Mouse (Mus musculus) neural tube, embryonic 11.5 days (tissue): ENCODE data around the gene Slc35f1. TPM values are rescaled to one million over a fixed set of nuclear protein-coding genes. Genes with fewer than 3 reads are reported as not detected.

Experiments used
- ATAC-seq: fragments of 200-750 bp; cut with Nextera tagmentation; 2 replicates; pipeline ENCODE4 v1.8.0; 2017; ENCODE audit warnings: moderate number of reproducible peaks, mild to moderate bottlenecking, moderate TSS enrichment, moderate library complexity; ENCODE audit not compliant: insufficient read depth, low FRiP score, low TSS enrichment
- DNase-seq: peaks from one replicate; pipeline ENCODE4 v3.0.0-alpha.2; 2015; ENCODE audit warnings: low spot score
- H3K27ac ChIP-seq: fragments of 300-500 bp; sonication (generic); 2 replicates; pipeline ENCODE4 v1.5.1; 2014; ENCODE audit warnings: low read depth, mild to moderate bottlenecking, low read length
- H3K27me3 ChIP-seq: fragments of 300-500 bp; sonication (generic); 2 replicates; pipeline ENCODE4 v1.6.1; 2014; ENCODE audit warnings: mild to moderate bottlenecking, low read length, mixed read lengths; ENCODE audit not compliant: control insufficient read depth, insufficient read depth
- H3K36me3 ChIP-seq: fragments of 300-500 bp; sonication (generic); 2 replicates; pipeline ENCODE4 v1.6.1; 2014; ENCODE audit warnings: mild to moderate bottlenecking, low read length, moderate library complexity, mixed read lengths; ENCODE audit not compliant: control insufficient read depth, insufficient read depth
- H3K4me1 ChIP-seq: fragments of 300-500 bp; sonication (generic); 2 replicates; pipeline ENCODE4 v1.6.1; 2014; ENCODE audit warnings: low read length, mixed read lengths; ENCODE audit not compliant: control insufficient read depth, insufficient read depth
- H3K4me2 ChIP-seq: fragments of 300-500 bp; sonication (generic); 2 replicates; pipeline ENCODE4 v1.6.1; 2014; ENCODE audit warnings: low read depth, mild to moderate bottlenecking, moderate library complexity
- H3K4me3 ChIP-seq: fragments of 300-500 bp; sonication (generic); 2 replicates; pipeline ENCODE4 v1.5.1; 2014; ENCODE audit warnings: low read depth, low read length
- H3K9ac ChIP-seq: fragments of 300-500 bp; sonication (generic); 2 replicates; pipeline ENCODE4 v1.6.1; 2014; ENCODE audit warnings: mild to moderate bottlenecking, low read length
- H3K9me3 ChIP-seq: fragments of 300-500 bp; sonication (generic); 2 replicates; pipeline ENCODE4 v1.6.1; 2016; ENCODE audit warnings: low read length; ENCODE audit not compliant: control insufficient read depth
- WGBS: fragments of 180-500 bp; shearing (Covaris S2); extraction: QIAGEN DNeasy Blood & Tissue Kit; methylation state at CpG from one replicate; pipeline ENCODE4 v1.1.7; 2014; 5-methylcytosine and 5-hydroxymethylcytosine counted together
- polyA plus RNA-seq: library from polyadenylated mRNA; unstranded; fragments of >200 nt; fragmentation: Nextera tagmentation; extraction: Ambion mirVana; gene quantifications from 2 replicates; pipeline ENCODE4 v1.2.1, GENCODE M21; 2014

Gene Slc35f1
- polyA plus RNA-seq, 1 experiment from 2014 or later, result 17.1 TPM

GRCm38 (mm10) chr10:52819661-52820060, 129.3 kb downstream of the Slc35f1 start:
- Histone ChIP-seq H3K9ac (no peak overlapping the region), H3K4me2 (no peak overlapping the region), H3K4me3 (no peak overlapping the region), H3K36me3 (no peaks in the 10 kb centered on the region), H3K9me3 (no peaks in the 10 kb centered on the region), H3K4me1 (no peaks in the 10 kb centered on the region), H3K27ac (no peak overlapping the region), H3K27me3 (no peaks in the 10 kb centered on the region)
- DNase-seq, result no peak
- 98% methylated on average over 1 of the region's 1 CpGs for WGBS
- ATAC-seq, result no peak

- WGBS, result 95% methylated on average over 2 of the region's 2 CpGs
- DNase-seq, result no peak
- Histone ChIP-seq H3K4me2 (no peak overlapping the region), H3K36me3 (no peaks in the 10 kb centered on the region), H3K27me3 (no peaks in the 10 kb centered on the region), H3K27ac (no peak overlapping the region), H3K4me1 (no peaks in the 10 kb centered on the region), H3K4me3 (no peak overlapping the region), H3K9ac (no peak overlapping the region), H3K9me3 (no peaks in the 10 kb centered on the region)
- no peak for ATAC-seq
Observed at GRCm38 (mm10) chr10:52822909-52823308, 132.6 kb downstream of the Slc35f1 start.

- 87% methylated on average over 4 of the region's 4 CpGs for WGBS
- no peaks in the 10 kb centered on the region for H3K4me1 ChIP-seq
Observed at GRCm38 (mm10) chr10:52825746-52826145, 135.4 kb downstream of the Slc35f1 start.

GRCm38 (mm10) chr10:52840819-52841218, 150.5 kb downstream of the Slc35f1 start:
- WGBS, result 44% methylated on average over 2 of the region's 2 CpGs
- ATAC-seq, result no peak

More at GRCm38 (mm10) chr10:52825746-52826145, 135.4 kb downstream of the Slc35f1 start:
- Histone ChIP-seq H3K4me3 (no peak overlapping the region), H3K9ac (no peak overlapping the region), H3K4me2 (no peak overlapping the region), H3K9me3 (no peaks in the 10 kb centered on the region), H3K36me3 (no peaks in the 10 kb centered on the region), H3K27me3 (no peaks in the 10 kb centered on the region), H3K27ac (no peak overlapping the region)
- DNase-seq (no peak), ATAC-seq (no peak)

GRCm38 (mm10) chr10:52851994-52852393, 161.7 kb downstream of the Slc35f1 start:
- Histone ChIP-seq H3K9ac (no peak overlapping the region), H3K27me3 (no peaks in the 10 kb centered on the region), H3K9me3 (no peaks in the 10 kb centered on the region), H3K27ac (no peak overlapping the region), H3K4me2 (no peak overlapping the region), H3K4me1 (no peaks in the 10 kb centered on the region), H3K36me3 (no peaks in the 10 kb centered on the region), H3K4me3 (no peak overlapping the region)
- ATAC-seq (no peak), DNase-seq (no peak)

More at GRCm38 (mm10) chr10:52840819-52841218, 150.5 kb downstream of the Slc35f1 start:
- Histone ChIP-seq H3K4me3 (no peak overlapping the region), H3K4me1 (no peaks in the 10 kb centered on the region), H3K9ac (no peak overlapping the region), H3K27ac (no peak overlapping the region), H3K9me3 (no peaks in the 10 kb centered on the region), H3K36me3 (no peaks in the 10 kb centered on the region), H3K27me3 (no peaks in the 10 kb centered on the region), H3K4me2 (no peak overlapping the region)
- no peak for DNase-seq

- H3K27me3 ChIP-seq, result no peaks in the 10 kb centered on the region
- DNase-seq (no peak), ATAC-seq (no peak)
- H3K9me3 ChIP-seq, result no peaks in the 10 kb centered on the region
- H3K4me3 ChIP-seq, result no peak overlapping the region
- H3K36me3 ChIP-seq, result no peaks in the 10 kb centered on the region
- no peak overlapping the region for H3K9ac ChIP-seq
- no peak overlapping the region for H3K27ac ChIP-seq
- 62% methylated on average over 2 of the region's 2 CpGs for WGBS
- no peak overlapping the region for H3K4me2 ChIP-seq
- H3K4me1 ChIP-seq, result no peaks in the 10 kb centered on the region
Observed at GRCm38 (mm10) chr10:52860851-52861250, 170.5 kb downstream of the Slc35f1 start.

GRCm38 (mm10) chr10:52864936-52865335, 174.6 kb downstream of the Slc35f1 start:
- Histone ChIP-seq H3K4me3 (no peak overlapping the region), H3K4me2 (no peak overlapping the region), H3K36me3 (no peaks in the 10 kb centered on the region), H3K4me1 (no peaks in the 10 kb centered on the region), H3K27ac (no peak overlapping the region), H3K9ac (no peak overlapping the region), H3K9me3 (no peaks in the 10 kb centered on the region), H3K27me3 (no peaks in the 10 kb centered on the region)
- DNase-seq (no peak), ATAC-seq (no peak)
- 89% methylated on average over 5 of the region's 5 CpGs for WGBS

- H3K4me2 ChIP-seq, result no peak overlapping the region
- no peak overlapping the region for H3K27ac ChIP-seq
- DNase-seq (no peak), ATAC-seq (no peak)
- H3K9ac ChIP-seq, result no peak overlapping the region
- no peaks in the 10 kb centered on the region for H3K27me3 ChIP-seq
- H3K36me3 ChIP-seq, result no peaks in the 10 kb centered on the region
- H3K4me3 ChIP-seq, result no peak overlapping the region
- 0 out of 2 replicates have a peak, but pooled peaks cover 5% of the 10 kb centered on the region for H3K4me1 ChIP-seq
- no peaks in the 10 kb centered on the region for H3K9me3 ChIP-seq
Observed at GRCm38 (mm10) chr10:52871110-52871509, 180.8 kb downstream of the Slc35f1 start.

GRCm38 (mm10) chr10:52874133-52874532, 183.8 kb downstream of the Slc35f1 start:
- ATAC-seq (no peak), DNase-seq (no peak)
- Histone ChIP-seq H3K9ac (no peak overlapping the region), H3K9me3 (no peaks in the 10 kb centered on the region), H3K36me3 (no peaks in the 10 kb centered on the region), H3K27ac (no peak overlapping the region), H3K4me1 (peaks cover 10% of the 10 kb centered on the region; the same call in 1 of the 2 replicates), H3K27me3 (no peaks in the 10 kb centered on the region), H3K4me3 (no peak overlapping the region), H3K4me2 (no peak overlapping the region)
- WGBS, result 75% methylated on average over 9 of the region's 9 CpGs
